ENCODE assay signal across 8 mouse cellular contexts in genomic region chr7:57386517-57387340, GRCm38 (mm10). TPM values are rescaled to one million over a fixed set of nuclear protein-coding genes. Genes with fewer than 3 reads are reported as not detected.
DNase-seq lines count a peak whose midpoint lies in the region; ATAC-seq and TF ChIP-seq lines count a peak whose summit lies in the region.

Gene Gabrg3, minus strand, starts transcription at chr7:57387188.

- H3K27ac ChIP-seq in heart, embryonic 11.5 days (ENCODE audit: low read depth, low read length) = no peak within 1 kb of the TSS
- peak within 1 kb of the TSS; percentile 75 for H3K27ac ChIP-seq in forebrain, postnatal 0 days (ENCODE audit: low read depth, low read length)
- H3K27ac ChIP-seq in midbrain, embryonic 14.5 days (replicated peaks; ENCODE audit: low read depth, low read length) = peak within 1 kb of the TSS; percentile 49; the same call in 1 of the 2 replicates

- ATAC-seq in heart, embryonic 11.5 days (replicated peaks; ENCODE audit: insufficient number of reproducible peaks, low FRiP score, low TSS enrichment) = 0 out of 2 replicates have a peak, but pooled peaks have one; percentile 35
- peak; percentile 85 for ATAC-seq in forebrain, postnatal 0 days
- ATAC-seq in midbrain, embryonic 14.5 days (ENCODE audit: low FRiP score, low TSS enrichment) = peak; percentile 80

- peak within 1 kb of the TSS; percentile 98 for H3K4me2 ChIP-seq in heart, embryonic 11.5 days
- peak within 1 kb of the TSS; percentile 86 for H3K4me2 ChIP-seq in forebrain, postnatal 0 days (ENCODE audit: low read depth)
- peak within 1 kb of the TSS; percentile 90 for H3K4me2 ChIP-seq in midbrain, embryonic 14.5 days (ENCODE audit: low read length)

- H3K9ac ChIP-seq in heart, embryonic 11.5 days (ENCODE audit: low read depth, low read length) = peak within 1 kb of the TSS; percentile 53
- H3K9ac ChIP-seq in forebrain, postnatal 0 days = peak within 1 kb of the TSS; percentile 80
- peak within 1 kb of the TSS; percentile 66 for H3K9ac ChIP-seq in midbrain, embryonic 14.5 days (replicated peaks; ENCODE audit: low read length)

- H3K4me3 ChIP-seq in heart, embryonic 11.5 days (ENCODE audit: low read depth, low read length) = peak within 1 kb of the TSS; percentile 58
- H3K4me3 ChIP-seq in forebrain, postnatal 0 days (ENCODE audit: low read depth, low read length) = peak within 1 kb of the TSS; percentile 70
- H3K4me3 ChIP-seq in midbrain, embryonic 14.5 days (replicated peaks; ENCODE audit: low read depth, low read length) = peak within 1 kb of the TSS; percentile 67

- DNase-seq in heart, postnatal 36 days = no peak
- peak; percentile 36 for DNase-seq in adrenal gland, postnatal 10 days
- DNase-seq in forebrain, postnatal 0 days = peak; percentile 78
- DNase-seq in layer of hippocampus, adult 8-10 months (ENCODE audit: low spot score in 2 of 2) = peak; percentile 19 to 32
- peak; percentile 83 for DNase-seq in midbrain, embryonic 14.5 days
- no peak for DNase-seq in adipocyte (ENCODE audit: low spot score)
- DNase-seq in spleen, postnatal 10 days (ENCODE audit: low spot score in 2 of 2) = no peak

- H3K36me3 ChIP-seq in heart, embryonic 11.5 days (ENCODE audit: control insufficient read depth, insufficient read depth, low read length) = no peaks in the 10 kb centered on the region
- no peaks in the 10 kb centered on the region for H3K36me3 ChIP-seq in forebrain, postnatal 0 days (ENCODE audit: insufficient read depth)
- no peaks in the 10 kb centered on the region for H3K36me3 ChIP-seq in midbrain, embryonic 14.5 days (ENCODE audit: control insufficient read depth, insufficient read depth, low read length)

- peaks cover 34% of the 10 kb centered on the region for H3K27me3 ChIP-seq in heart, embryonic 11.5 days (ENCODE audit: control insufficient read depth, insufficient read depth, low read length)
- no peaks in the 10 kb centered on the region for H3K27me3 ChIP-seq in forebrain, postnatal 0 days (ENCODE audit: insufficient read depth, low read length)
- H3K27me3 ChIP-seq in midbrain, embryonic 14.5 days (ENCODE audit: control insufficient read depth, insufficient read depth, low read length) = peaks cover 15% of the 10 kb centered on the region; the same call in 1 of the 2 replicates

- intact Hi-C loops in heart, postnatal 36 days (cut with DNase I) = loop anchor here (10.0 kb wide), 1 partner anchor 312 kb away; no protein-coding TSS in a partner anchor

- peak; percentile 45 for TF ChIP-seq CTCF in forebrain, postnatal 0 days (IDR thresholded peaks at IDR 0.05; ENCODE audit: low read depth)

- no peaks in the 10 kb centered on the region for H3K4me1 ChIP-seq in heart, embryonic 11.5 days (ENCODE audit: control insufficient read depth, insufficient read depth, low read length)
- no peaks in the 10 kb centered on the region for H3K4me1 ChIP-seq in forebrain, postnatal 0 days (ENCODE audit: insufficient read depth)
- H3K4me1 ChIP-seq in midbrain, embryonic 14.5 days (ENCODE audit: control insufficient read depth, insufficient read depth, low read length) = peaks cover 11% of the 10 kb centered on the region

- WGBS in heart, embryonic 11.5 days (ENCODE audit: insufficient replicate concordance) = under 1% methylated on average over 67 of the region's 71 CpGs
- under 1% methylated on average over 65 of the region's 71 CpGs for WGBS in forebrain, postnatal 0 days
- WGBS in midbrain, embryonic 14.5 days = under 1% methylated on average over 71 of the region's 71 CpGs

- H3K9me3 ChIP-seq in heart, embryonic 11.5 days (replicated peaks; ENCODE audit: control insufficient read depth, low read length) = no peaks in the 10 kb centered on the region
- no peaks in the 10 kb centered on the region for H3K9me3 ChIP-seq in forebrain, postnatal 0 days (ENCODE audit: low read length)
- H3K9me3 ChIP-seq in midbrain, embryonic 14.5 days (ENCODE audit: control insufficient read depth, low read length) = no peaks in the 10 kb centered on the region

RNA-seq across cellular contexts. Expression of gene Gabrg3, which starts in this region (rescaled TPM):
- polyA plus RNA-seq in heart, embryonic 11.5 days (2014; fragmentation: Nextera tagmentation; extraction: Ambion mirVana) = 0.34 and 0.59 TPM in 2 replicates
- under 1 TPM in 1 of 2 experiments, not detected in 1; 0.05 TPM for total RNA-seq in heart, postnatal 36 days (2021)
- 1 to 10 TPM; 1.5 to 2.0 TPM for total RNA-seq in adrenal gland, postnatal 10 days (2021)
- total RNA-seq in forebrain, postnatal 0 days (2014; rRNA removed) = 11.6 and 21.6 TPM in 2 replicates
- polyA plus RNA-seq in forebrain, postnatal 0 days (2015; fragmentation: Nextera tagmentation; extraction: Ambion mirVana) = 7.6 and 9.6 TPM in 2 replicates
- total RNA-seq in layer of hippocampus, adult 8-10 months (2022) = 10 to 100 TPM; 12.9 to 15.4 (median 14.5) TPM
- polyA plus RNA-seq in midbrain, embryonic 14.5 days (2014; fragmentation: Nextera tagmentation; extraction: Ambion mirVana) = 4.5 and 4.6 TPM in 2 replicates

Comparison
In these comparisons a context has a peak if more than half of its experiments do, and no peak if none do; other contexts are left out.
1. Peak in ATAC-seq, H3K4me3 ChIP-seq, H3K9ac ChIP-seq and H3K4me2 ChIP-seq in heart, embryonic 11.5 days; RNA of the gene not detected or under 1 TPM.
2. ATAC-seq: peak in every context shown above with its lines; median percentile 85 in forebrain, postnatal 0 days; 80 in midbrain, embryonic 14.5 days; 35 in heart, embryonic 11.5 days.
3. DNase-seq: peak in adrenal gland, postnatal 10 days (single experiment), forebrain, postnatal 0 days (single experiment), layer of hippocampus, adult 8-10 months (2 of 2) and midbrain, embryonic 14.5 days (single experiment); none in heart, postnatal 36 days (0 of 2), adipocyte (single experiment) and spleen, postnatal 10 days (0 of 2).
4. Peak in every context shown above with its lines, with median percentiles within 50 percentile points of each other: H3K4me2 ChIP-seq, H3K4me3 ChIP-seq and H3K9ac ChIP-seq.